Mouse (Mus musculus) embryonic fibroblast, embryonic 13.5 days (primary cell): ENCODE results near the gene Prr7. TPM values are rescaled to one million over a fixed set of nuclear protein-coding genes. Genes with fewer than 3 reads are reported as not detected.

Experiments used
- H3K27ac ChIP-seq: 2 replicates; pipeline ENCODE4 v1.5.1; 2012; ENCODE audit warnings: low read length, control low read depth, inconsistent platforms; ENCODE audit not compliant: insufficient read depth
- H3K4me1 ChIP-seq: 2 replicates; pipeline ENCODE4 v1.6.1; 2011; ENCODE audit warnings: low read length; ENCODE audit not compliant: control insufficient read depth, insufficient read depth
- H3K4me3 ChIP-seq: 2 replicates; pipeline ENCODE4 v1.5.1; 2011; ENCODE audit warnings: mild to moderate bottlenecking, control low read depth, low read length; ENCODE audit not compliant: insufficient read depth
- CTCF ChIP-seq: IDR thresholded peaks from 2 replicates; pipeline ENCODE4 v1.5.1; 2011; ENCODE audit warnings: mild to moderate bottlenecking, control low read depth, low read length, moderate library complexity, borderline replicate concordance; ENCODE audit not compliant: insufficient read depth
- POLR2A ChIP-seq: IDR thresholded peaks from 2 replicates; pipeline ENCODE4 v1.6.1; 2011; ENCODE audit warnings: low read depth, mild to moderate bottlenecking, control low read depth, low read length, moderate library complexity
- polyA plus RNA-seq: library from polyadenylated mRNA; stranded (reverse); fragments of >200 nt; gene quantifications from 2 replicates; pipeline ENCODE4 v1.2.4, GENCODE M21; 2011; ENCODE audit warnings: low read depth; ENCODE audit not compliant: missing spikeins, insufficient read length

Prr7 gene
- polyA plus RNA-seq, 1 experiment: 2.5 TPM

DNA sequence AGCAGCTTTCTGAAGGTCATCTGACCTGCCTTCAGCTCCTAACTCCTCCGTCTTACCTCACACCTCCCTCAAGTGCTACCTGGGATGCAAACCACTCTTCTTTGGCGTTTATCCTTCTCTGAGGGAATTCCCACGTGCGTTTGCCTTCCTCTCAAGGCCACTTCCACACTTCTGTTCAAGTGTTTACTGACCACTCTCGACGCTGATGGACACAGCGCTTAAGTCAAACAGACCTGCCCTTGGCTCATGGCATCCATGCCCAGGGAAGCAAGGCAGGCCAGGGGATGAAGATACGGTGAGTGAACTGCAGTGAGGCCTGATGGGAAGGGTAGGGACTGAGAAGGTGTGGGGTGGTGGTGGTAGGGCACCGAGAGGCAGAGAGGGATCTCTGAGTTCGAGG lies 36.5 kb downstream of the Prr7 start:
- H3K27ac ChIP-seq: no peak overlapping the region
- H3K4me3 ChIP-seq: no peak overlapping the region
- H3K4me1 ChIP-seq: 0 out of 2 replicates have a peak, but pooled peaks cover 4% of the 10 kb centered on the region
- TF ChIP-seq POLR2A (no peak; the same call in 1 of the 2 replicates), CTCF (no peak)

DNA sequence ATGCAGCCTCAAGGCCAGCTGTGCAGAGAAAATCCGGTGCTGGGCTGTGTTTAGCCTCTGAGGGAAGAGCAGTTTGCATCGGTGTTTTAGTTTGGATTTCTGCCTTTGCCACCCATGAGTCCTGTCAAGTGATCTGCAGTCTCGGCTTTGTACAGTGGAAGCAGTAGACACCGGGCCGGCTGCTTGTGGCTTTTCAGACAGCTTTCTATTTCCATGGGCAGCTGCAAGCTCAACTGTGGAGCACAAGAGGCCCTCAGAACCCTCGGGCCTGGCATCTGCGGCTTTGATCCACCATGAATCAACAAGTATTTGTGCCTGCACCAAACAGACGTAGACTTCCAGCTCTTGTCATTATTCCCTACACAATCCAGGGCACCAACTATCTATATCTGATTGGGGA lies 38.3 kb downstream of the Prr7 start:
- 0 out of 2 replicates have a peak, but pooled peaks cover 4% of the 10 kb centered on the region for H3K4me1 ChIP-seq
- no peak overlapping the region for H3K27ac ChIP-seq
- no peak overlapping the region for H3K4me3 ChIP-seq
- TF ChIP-seq POLR2A (no peak), CTCF (no peak)

DNA sequence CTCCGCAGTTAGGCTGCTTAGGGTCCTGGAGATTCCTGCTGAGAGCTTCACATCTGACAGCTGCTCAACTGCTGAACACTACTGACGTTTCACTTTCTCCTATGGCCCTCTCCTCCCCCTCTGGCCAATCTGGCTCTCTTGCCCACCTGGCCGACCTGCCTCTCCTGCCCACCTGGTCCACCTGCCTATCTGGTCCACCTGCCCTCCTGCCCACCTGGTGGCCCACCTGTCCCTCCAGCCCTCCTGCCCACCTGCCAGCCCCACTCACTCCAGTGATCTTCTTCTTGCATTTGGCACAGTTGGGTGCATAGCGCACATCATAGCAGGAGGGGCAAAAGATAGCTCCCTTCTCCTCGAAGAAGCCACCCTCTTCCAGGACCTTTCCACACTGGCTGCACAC lies 40.3 kb downstream of the Prr7 start:
- peaks cover 10% of the 10 kb centered on the region for H3K4me1 ChIP-seq
- no peak for TF ChIP-seq POLR2A
- TF ChIP-seq CTCF: no peak
- no peak overlapping the region for H3K27ac ChIP-seq
- H3K4me3 ChIP-seq: no peak overlapping the region

DNA sequence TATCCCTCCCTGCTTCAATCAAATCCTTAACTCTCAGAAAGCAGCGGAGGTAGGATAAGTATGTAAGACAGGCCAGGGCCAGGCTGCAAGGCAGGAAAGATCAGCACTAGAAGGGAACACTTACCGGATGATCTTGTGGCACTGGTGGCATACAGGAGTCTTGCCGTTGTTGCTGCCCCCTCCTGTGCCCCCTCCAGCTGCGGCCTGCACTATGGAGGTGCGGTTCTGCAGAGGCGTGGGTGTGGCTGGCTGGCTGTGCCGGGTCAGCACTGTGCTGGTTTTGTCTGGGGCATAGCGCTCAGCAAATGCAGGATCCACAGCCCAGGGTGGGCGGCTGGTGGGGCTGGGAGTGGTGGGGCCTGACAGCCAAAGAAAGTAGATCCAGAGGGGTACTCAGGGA lies 41.7 kb downstream of the Prr7 start:
- Histone ChIP-seq H3K4me3 (no peak overlapping the region), H3K4me1 (peaks cover 16% of the 10 kb centered on the region), H3K27ac (no peak overlapping the region)
- TF ChIP-seq CTCF: no peak
- no peak for TF ChIP-seq POLR2A

DNA sequence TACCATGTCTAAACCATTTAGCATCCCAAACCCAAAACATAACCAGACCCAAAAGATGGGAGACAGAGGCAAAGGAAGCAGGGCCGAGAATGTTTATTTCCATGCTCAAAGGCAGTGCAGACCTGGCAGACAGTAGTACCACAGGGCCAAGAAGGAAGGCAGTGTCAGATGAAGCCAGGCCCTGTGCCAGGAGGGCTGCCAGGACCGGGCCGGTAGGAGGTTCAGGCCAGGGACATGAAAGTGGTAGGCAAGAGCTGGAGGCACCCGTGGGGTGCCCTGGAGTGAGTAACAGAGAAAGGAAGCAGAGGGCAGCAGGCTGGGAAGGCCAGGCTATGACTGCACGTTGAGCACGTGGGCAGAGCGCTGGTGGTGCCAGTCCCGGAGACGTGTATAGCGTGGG lies 42.6 kb downstream of the Prr7 start:
- no peak for TF ChIP-seq POLR2A
- Histone ChIP-seq H3K4me3 (no peak overlapping the region), H3K27ac (no peak overlapping the region), H3K4me1 (peaks cover 16% of the 10 kb centered on the region)

DNA sequence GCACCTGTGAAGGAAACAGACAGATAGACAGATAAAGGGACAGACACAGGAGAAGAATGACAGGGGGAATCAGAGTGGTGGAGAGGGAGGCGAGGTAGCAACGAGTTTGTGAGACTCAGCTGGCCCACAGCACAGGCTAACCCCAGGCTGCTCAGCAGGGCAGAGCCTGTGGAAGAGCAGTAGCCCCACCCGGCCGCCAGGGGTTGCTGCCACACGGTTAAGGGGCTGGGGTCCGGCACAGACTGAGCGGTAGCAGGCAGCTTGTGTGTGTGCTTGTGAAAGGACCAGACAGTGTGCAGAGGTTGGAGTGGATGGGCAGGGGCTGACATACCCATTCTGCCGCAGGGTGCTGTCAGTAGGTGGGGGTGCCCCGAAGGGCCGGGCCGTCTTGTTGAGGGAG lies 43.8 kb downstream of the Prr7 start:
- TF ChIP-seq POLR2A (no peak), CTCF (no peak)
- Histone ChIP-seq H3K4me1 (peaks cover 16% of the 10 kb centered on the region), H3K4me3 (no peak overlapping the region), H3K27ac (no peak overlapping the region)

- H3K4me3 ChIP-seq: no peak overlapping the region; the same call in 1 of the 2 replicates
- H3K4me1 ChIP-seq: peaks cover 16% of the 10 kb centered on the region
- H3K27ac ChIP-seq: no peak overlapping the region
- no peak for TF ChIP-seq CTCF
Observed at GRCm38 (mm10) chr13:55508531-55508930, 44.5 kb downstream of the Prr7 start.

GRCm38 (mm10) chr13:55510332-55510667 lies 46.2 kb downstream of the Prr7 start:
- Histone ChIP-seq H3K27ac (peak overlapping the region; percentile 65), H3K4me3 (peak overlapping the region; percentile 8; the same call in 1 of the 2 replicates), H3K4me1 (peaks cover 16% of the 10 kb centered on the region)
- TF ChIP-seq CTCF: no peak
- TF ChIP-seq POLR2A: peak; percentile 11

GRCm38 (mm10) chr13:55510668-55511491 lies 46.8 kb downstream of the Prr7 start:
- Histone ChIP-seq H3K27ac (peak overlapping the region; percentile 92), H3K4me1 (peaks cover 16% of the 10 kb centered on the region), H3K4me3 (peak overlapping the region; percentile 76)
- TF ChIP-seq POLR2A: peak; percentile 72; the same call in 1 of the 2 replicates
- no peak for TF ChIP-seq CTCF

DNA sequence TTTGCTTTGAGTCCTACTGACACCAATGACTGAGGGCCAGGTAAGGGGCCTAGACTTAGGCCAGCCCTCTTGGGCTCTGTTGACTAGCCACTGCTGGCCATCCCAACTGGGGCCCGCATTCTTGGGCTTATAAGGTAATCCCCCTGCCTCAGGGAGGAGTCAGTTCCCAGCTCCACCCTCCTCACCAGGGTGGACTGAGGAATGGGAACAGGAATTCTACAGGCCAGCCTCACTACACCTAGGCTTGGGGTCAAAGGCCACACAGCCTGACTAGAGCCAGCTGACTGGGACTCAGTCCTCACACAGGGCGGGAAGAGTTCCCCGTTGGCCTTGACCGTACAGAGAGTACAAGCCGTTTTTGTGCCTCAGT lies 47.4 kb downstream of the Prr7 start:
- peaks cover 16% of the 10 kb centered on the region for H3K4me1 ChIP-seq
- TF ChIP-seq POLR2A: peak; percentile 50; the same call in 1 of the 2 replicates
- no peak for TF ChIP-seq CTCF
- H3K4me3 ChIP-seq: peak overlapping the region; percentile 76
- peak overlapping the region; percentile 92 for H3K27ac ChIP-seq
